Mouse (Mus musculus): ENCODE measurements around the gene Coasy. TPM values are rescaled to one million over a fixed set of nuclear protein-coding genes. Genes with fewer than 3 reads are reported as not detected.
"Not testable (repeated sequence)": the region's sequence is repeated elsewhere in the genome, so short reads cannot be mapped to it uniquely, and the experiment has no call there.

Coasy gene
- polyA plus RNA-seq, 1 experiment from 2014 or later, result 40.3 TPM

- H3K4me3 ChIP-seq; ATAC-seq (ENCODE audit: insufficient number of reproducible peaks, low FRiP score, low TSS enrichment, low read depth); H3K4me2 ChIP-seq; H3K4me1 ChIP-seq; H3K9me3 ChIP-seq; H3K27me3 ChIP-seq; H3K9ac ChIP-seq; H3K27ac ChIP-seq: not testable (repeated sequence)
- peaks cover 43% of the 10 kb centered on the region for H3K36me3 ChIP-seq
- WGBS, result 93% methylated on average over 8 of the region's 8 CpGs
Observed at GRCm38 (mm10) chr11:101124494-101124893, 42.1 kb downstream of the Coasy start.

GRCm38 (mm10) chr11:101125008-101125407, 42.6 kb downstream of the Coasy start:
- H3K36me3 ChIP-seq, result peaks cover 43% of the 10 kb centered on the region
- not testable (repeated sequence) for H3K27me3 ChIP-seq, H3K27ac ChIP-seq, H3K4me2 ChIP-seq, H3K4me3 ChIP-seq, H3K9me3 ChIP-seq, H3K4me1 ChIP-seq, H3K9ac ChIP-seq
- WGBS, result 92% methylated on average over 8 of the region's 9 CpGs
- ATAC-seq (ENCODE audit: insufficient number of reproducible peaks, low FRiP score, low TSS enrichment, low read depth), result 0 out of 2 replicates have a peak, but pooled peaks have one; percentile 21

- ATAC-seq (ENCODE audit: insufficient number of reproducible peaks, low FRiP score, low TSS enrichment, low read depth), result no peak
- H3K4me1 ChIP-seq, result peaks cover 3% of the 10 kb centered on the region; the same call in 1 of the 2 replicates
- WGBS, result 100% methylated on average over 1 of the region's 1 CpGs
- no peaks in the 10 kb centered on the region for H3K9me3 ChIP-seq
- no peak overlapping the region for H3K4me3 ChIP-seq
- H3K4me2 ChIP-seq, result no peak overlapping the region
- no peak overlapping the region for H3K27ac ChIP-seq
- H3K36me3 ChIP-seq, result peaks cover 43% of the 10 kb centered on the region
- no peak overlapping the region for H3K9ac ChIP-seq
- no peaks in the 10 kb centered on the region for H3K27me3 ChIP-seq
Observed at GRCm38 (mm10) chr11:101127075-101127474, 44.7 kb downstream of the Coasy start.

DNA sequence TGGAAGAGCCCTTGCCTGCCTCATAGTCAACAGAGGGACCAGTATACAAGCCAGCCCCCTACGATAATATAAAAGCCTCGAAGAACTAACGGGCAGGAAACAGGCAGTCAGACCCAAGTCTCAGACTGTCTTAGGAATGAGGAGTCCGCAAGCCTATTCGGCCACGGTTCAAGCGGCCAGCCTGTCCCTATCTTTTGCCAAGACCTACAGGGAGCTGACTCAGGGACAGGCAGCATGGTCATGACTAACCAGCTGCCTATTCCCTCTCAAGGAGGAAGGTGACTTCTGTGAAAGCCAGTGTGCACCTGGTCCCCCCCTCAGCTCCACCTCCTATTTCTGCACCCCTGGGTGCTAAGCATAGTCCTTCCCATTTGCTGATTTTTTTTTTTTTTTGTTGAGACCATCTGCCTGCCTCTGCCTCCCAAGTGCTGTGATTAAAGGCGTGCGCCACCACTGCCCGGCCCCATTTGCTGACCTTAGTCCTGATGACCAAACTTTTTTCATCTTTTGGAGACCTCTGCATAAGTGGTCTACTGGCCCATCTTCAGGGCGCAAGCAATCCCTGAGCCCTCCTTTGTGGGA, 46.7 kb downstream of the Coasy start:
- Histone ChIP-seq H3K27me3 (no peaks in the 10 kb centered on the region), H3K36me3 (peaks cover 25% of the 10 kb centered on the region), H3K4me3 (no peak overlapping the region), H3K9me3 (no peaks in the 10 kb centered on the region), H3K27ac (no peak overlapping the region), H3K9ac (no peak overlapping the region), H3K4me2 (no peak overlapping the region), H3K4me1 (peaks cover 3% of the 10 kb centered on the region; the same call in 1 of the 2 replicates)
- ATAC-seq (ENCODE audit: insufficient number of reproducible peaks, low FRiP score, low TSS enrichment, low read depth), result no peak
- 86% methylated on average over 11 of the region's 11 CpGs for WGBS

DNA sequence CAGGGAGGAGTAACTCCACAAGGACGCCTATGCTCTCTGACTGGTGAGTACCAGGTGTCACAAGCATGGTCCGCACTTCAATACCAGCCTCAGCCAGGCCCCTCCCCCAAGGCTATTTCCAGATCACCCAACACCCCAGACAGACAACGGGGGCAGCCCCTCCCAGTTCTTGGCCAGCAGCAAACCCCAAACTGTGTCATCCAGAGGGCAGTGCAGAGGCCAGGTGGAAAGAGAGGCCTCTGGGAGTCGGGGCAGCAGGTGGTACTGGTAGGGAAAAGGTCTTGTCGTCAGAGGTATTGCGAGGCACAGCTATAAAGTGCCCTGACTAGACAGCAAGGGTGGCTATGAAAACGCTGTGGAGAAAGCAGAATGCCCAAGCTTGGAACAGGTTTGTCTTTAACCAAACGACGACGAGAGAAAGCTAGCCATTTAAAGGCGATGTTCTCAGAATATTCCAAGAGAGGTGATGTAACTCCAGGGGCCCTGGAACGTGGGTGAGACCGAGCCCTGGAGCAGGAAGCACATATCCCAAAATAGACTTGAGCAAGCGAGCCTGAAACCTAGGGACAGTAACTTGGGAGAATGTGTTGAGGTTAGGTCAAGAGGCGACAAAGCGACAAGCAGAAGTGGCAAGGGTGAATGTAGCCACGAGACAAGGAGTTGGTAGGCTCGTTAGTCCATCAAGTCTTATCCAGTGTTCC, 47.8 kb downstream of the Coasy start:
- 34% methylated on average over 18 of the region's 18 CpGs for WGBS
- peak overlapping the region; percentile 38; the same call in 1 of the 2 replicates for H3K27ac ChIP-seq
- no peak overlapping the region for H3K4me3 ChIP-seq

DNA sequence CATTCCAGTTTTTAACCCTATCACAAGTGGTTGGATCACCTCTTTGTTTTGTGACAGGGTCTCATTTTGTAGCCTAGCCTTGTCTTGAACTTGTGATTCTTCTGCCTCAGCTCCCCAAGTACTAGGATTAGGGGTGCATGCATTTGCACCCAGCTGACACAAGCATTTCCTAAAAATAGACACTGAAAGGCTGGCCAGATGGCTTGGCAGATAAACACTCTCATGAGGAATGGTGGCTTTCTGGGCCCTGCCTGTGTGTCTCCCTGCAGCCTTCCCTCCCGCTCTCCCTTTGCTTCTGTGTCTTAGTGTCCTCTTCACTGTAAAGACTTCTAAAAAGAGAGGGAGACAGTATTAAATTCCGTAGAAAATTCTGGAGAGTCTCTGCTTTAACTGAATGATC, 48.8 kb downstream of the Coasy start:
- H3K27me3 ChIP-seq, result no peaks in the 10 kb centered on the region
- H3K9me3 ChIP-seq, result no peaks in the 10 kb centered on the region
- H3K4me1 ChIP-seq, result peaks cover 3% of the 10 kb centered on the region; the same call in 1 of the 2 replicates
- H3K9ac ChIP-seq, result no peak overlapping the region
- WGBS, result 94% methylated on average over 2 of the region's 2 CpGs
- H3K4me3 ChIP-seq, result no peak overlapping the region
- H3K36me3 ChIP-seq, result peaks cover 8% of the 10 kb centered on the region
- no peak overlapping the region for H3K4me2 ChIP-seq
- no peak overlapping the region for H3K27ac ChIP-seq
- no peak for ATAC-seq (ENCODE audit: insufficient number of reproducible peaks, low FRiP score, low TSS enrichment, low read depth)

More for the DNA sequence above, 47.8 kb downstream of the Coasy start:
- Histone ChIP-seq H3K9ac (no peak overlapping the region), H3K4me1 (peaks cover 3% of the 10 kb centered on the region; the same call in 1 of the 2 replicates), H3K36me3 (peaks cover 17% of the 10 kb centered on the region), H3K9me3 (no peaks in the 10 kb centered on the region), H3K4me2 (no peak overlapping the region), H3K27me3 (no peaks in the 10 kb centered on the region)
- ATAC-seq (ENCODE audit: insufficient number of reproducible peaks, low FRiP score, low TSS enrichment, low read depth), result no peak

GRCm38 (mm10) chr11:101131701-101132100, 49.3 kb downstream of the Coasy start:
- WGBS, result 79% methylated on average over 6 of the region's 6 CpGs

DNA sequence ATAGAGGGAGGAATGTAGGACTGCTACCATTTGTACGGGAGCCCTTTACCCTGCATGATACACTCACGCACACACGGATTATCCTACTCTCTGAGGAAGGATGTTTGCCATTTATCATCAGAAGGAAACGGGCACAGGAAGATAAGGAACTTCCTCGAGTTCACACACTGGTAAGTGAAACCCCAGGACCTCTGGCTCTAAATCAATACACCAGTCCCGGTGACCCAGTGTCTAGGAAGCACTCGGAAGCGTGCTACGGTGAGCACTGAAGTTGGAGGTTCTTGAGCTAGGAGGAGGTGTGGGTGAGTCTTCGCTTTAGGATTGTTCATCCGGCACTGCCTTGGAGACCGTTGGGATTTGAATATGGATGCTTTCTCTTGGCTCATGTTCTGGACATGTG, 50.7 kb downstream of the Coasy start:
- no peaks in the 10 kb centered on the region for H3K27me3 ChIP-seq
- no peaks in the 10 kb centered on the region for H3K36me3 ChIP-seq
- no peak overlapping the region for H3K9ac ChIP-seq
- 63% methylated on average over 12 of the region's 12 CpGs for WGBS
- peaks cover 3% of the 10 kb centered on the region; the same call in 1 of the 2 replicates for H3K4me1 ChIP-seq
- H3K4me3 ChIP-seq, result no peak overlapping the region
- no peak overlapping the region for H3K27ac ChIP-seq
- no peaks in the 10 kb centered on the region for H3K9me3 ChIP-seq
- ATAC-seq (ENCODE audit: insufficient number of reproducible peaks, low FRiP score, low TSS enrichment, low read depth), result no peak
- no peak overlapping the region for H3K4me2 ChIP-seq

More at GRCm38 (mm10) chr11:101131701-101132100, 49.3 kb downstream of the Coasy start:
- no peak overlapping the region for H3K9ac ChIP-seq
- peaks cover 3% of the 10 kb centered on the region for H3K36me3 ChIP-seq
- H3K4me3 ChIP-seq, result no peak overlapping the region
- H3K4me2 ChIP-seq, result no peak overlapping the region
- H3K27ac ChIP-seq, result no peak overlapping the region
- no peak for ATAC-seq (ENCODE audit: insufficient number of reproducible peaks, low FRiP score, low TSS enrichment, low read depth)
- peaks cover 3% of the 10 kb centered on the region; the same call in 1 of the 2 replicates for H3K4me1 ChIP-seq
- H3K27me3 ChIP-seq, result no peaks in the 10 kb centered on the region
- no peaks in the 10 kb centered on the region for H3K9me3 ChIP-seq

DNA sequence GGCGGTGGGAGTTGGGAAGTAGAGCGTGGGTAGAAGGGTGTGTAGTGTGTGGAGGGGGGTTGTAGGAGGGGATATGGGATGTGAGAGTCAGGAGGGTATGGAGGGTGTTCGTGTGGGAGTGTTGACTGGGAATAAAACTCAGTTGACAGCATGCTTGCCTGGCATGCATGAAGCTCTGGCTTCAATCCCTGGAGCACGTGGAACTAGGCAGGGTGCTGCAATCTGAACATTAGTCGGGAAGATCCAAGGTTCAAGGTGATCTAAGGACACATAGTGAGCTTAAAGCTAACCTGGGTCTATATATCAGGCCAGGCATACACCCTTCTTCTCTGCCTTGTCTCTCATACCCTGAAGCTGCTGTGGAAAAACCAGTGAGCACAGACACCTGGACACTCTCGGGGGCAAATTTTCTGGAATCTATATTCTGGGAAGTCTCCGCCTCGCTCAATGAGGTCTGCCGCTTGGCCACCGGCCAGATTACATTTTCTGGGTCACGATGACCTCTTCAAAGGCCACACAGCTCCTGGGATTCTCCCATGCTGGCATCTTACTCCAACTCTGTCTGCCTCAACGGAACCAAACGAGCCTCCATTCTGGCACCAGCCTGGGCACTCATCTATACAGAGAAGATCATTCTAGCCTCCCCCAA, 52.0 kb downstream of the Coasy start:
- Histone ChIP-seq H3K27me3 (no peaks in the 10 kb centered on the region), H3K4me3 (no peak overlapping the region), H3K4me2 (no peak overlapping the region), H3K36me3 (no peaks in the 10 kb centered on the region), H3K4me1 (peaks cover 8% of the 10 kb centered on the region; the same call in 1 of the 2 replicates), H3K9me3 (no peaks in the 10 kb centered on the region), H3K9ac (no peak overlapping the region), H3K27ac (no peak overlapping the region)
- no peak for ATAC-seq (ENCODE audit: insufficient number of reproducible peaks, low FRiP score, low TSS enrichment, low read depth)
- 70% methylated on average over 13 of the region's 13 CpGs for WGBS

Other genes starting within 250 kb of the Coasy start
- gene Stat5b, start 231.8 kb upstream of the Coasy start, polyA plus RNA-seq (2015; fragmentation: Nextera tagmentation; extraction: Ambion mirVana), result 23.4 and 25.5 TPM in 2 replicates
- 9.4 and 12.0 TPM in 2 replicates for gene Stat5a, start 223.2 kb upstream of the Coasy start, polyA plus RNA-seq (2015; fragmentation: Nextera tagmentation; extraction: Ambion mirVana)
- 72.9 and 85.2 TPM in 2 replicates for gene Stat3, start 143.0 kb upstream of the Coasy start, polyA plus RNA-seq (2015; fragmentation: Nextera tagmentation; extraction: Ambion mirVana)
- 368 and 413 TPM in 2 replicates for gene Cavin1, start 111.7 kb upstream of the Coasy start, polyA plus RNA-seq (2015; fragmentation: Nextera tagmentation; extraction: Ambion mirVana)
- 39.5 and 43.6 TPM in 2 replicates for gene Atp6v0a1, start 73.1 kb upstream of the Coasy start, polyA plus RNA-seq (2015; fragmentation: Nextera tagmentation; extraction: Ambion mirVana)
- gene Naglu, start 12.6 kb upstream of the Coasy start, polyA plus RNA-seq (2015; fragmentation: Nextera tagmentation; extraction: Ambion mirVana), result 12.7 and 16.4 TPM in 2 replicates
- gene Hsd17b1, start 4.2 kb upstream of the Coasy start, polyA plus RNA-seq (2015; fragmentation: Nextera tagmentation; extraction: Ambion mirVana), result 0.14 TPM in 1 of 2 replicates, not detected in the other
- 51.7 and 53.8 TPM in 2 replicates for gene Mlx, start 4.7 kb downstream of the Coasy start, polyA plus RNA-seq (2015; fragmentation: Nextera tagmentation; extraction: Ambion mirVana)
- 27.4 and 28.0 TPM in 2 replicates for gene Psmc3ip, start 12.9 kb downstream of the Coasy start, polyA plus RNA-seq (2015; fragmentation: Nextera tagmentation; extraction: Ambion mirVana)
- 20.6 and 28.0 TPM in 2 replicates for gene Retreg3, start 37.3 kb downstream of the Coasy start, polyA plus RNA-seq (2015; fragmentation: Nextera tagmentation; extraction: Ambion mirVana)
- 62.7 and 65.6 TPM in 2 replicates for gene Tubg1, start 37.4 kb downstream of the Coasy start, polyA plus RNA-seq (2015; fragmentation: Nextera tagmentation; extraction: Ambion mirVana)
- 5.7 and 6.8 TPM in 2 replicates for gene Tubg2, start 73.3 kb downstream of the Coasy start, polyA plus RNA-seq (2015; fragmentation: Nextera tagmentation; extraction: Ambion mirVana)
- 1.2 and 1.4 TPM in 2 replicates for gene Cntnap1, start 88.0 kb downstream of the Coasy start, polyA plus RNA-seq (2015; fragmentation: Nextera tagmentation; extraction: Ambion mirVana)
- gene Plekhh3, start 88.8 kb downstream of the Coasy start, polyA plus RNA-seq (2015; fragmentation: Nextera tagmentation; extraction: Ambion mirVana), result 21.7 and 22.1 TPM in 2 replicates
- 0.14 and 0.36 TPM in 2 replicates for gene Ccr10, start 92.9 kb downstream of the Coasy start, polyA plus RNA-seq (2015; fragmentation: Nextera tagmentation; extraction: Ambion mirVana)
- gene Ezh1, start 143.9 kb downstream of the Coasy start, polyA plus RNA-seq (2015; fragmentation: Nextera tagmentation; extraction: Ambion mirVana), result 15.6 and 17.6 TPM in 2 replicates
- gene Ramp2, start 163.5 kb downstream of the Coasy start, polyA plus RNA-seq (2015; fragmentation: Nextera tagmentation; extraction: Ambion mirVana), result 99.6 and 110 TPM in 2 replicates
- 112 and 120 TPM in 2 replicates for gene Vps25, start 171.1 kb downstream of the Coasy start, polyA plus RNA-seq (2015; fragmentation: Nextera tagmentation; extraction: Ambion mirVana)
- 7.9 and 9.9 TPM in 2 replicates for gene Wnk4, start 178.0 kb downstream of the Coasy start, polyA plus RNA-seq (2015; fragmentation: Nextera tagmentation; extraction: Ambion mirVana)
- 0.70 and 1.3 TPM in 2 replicates for gene Cntd1, start 196.4 kb downstream of the Coasy start, polyA plus RNA-seq (2015; fragmentation: Nextera tagmentation; extraction: Ambion mirVana)
- gene Coa3, start 196.5 kb downstream of the Coasy start, polyA plus RNA-seq (2015; fragmentation: Nextera tagmentation; extraction: Ambion mirVana), result 148 and 154 TPM in 2 replicates
- 128 and 137 TPM in 2 replicates for gene Becn1, start 219.7 kb downstream of the Coasy start, polyA plus RNA-seq (2015; fragmentation: Nextera tagmentation; extraction: Ambion mirVana)
- gene Psme3, start 233.6 kb downstream of the Coasy start, polyA plus RNA-seq (2015; fragmentation: Nextera tagmentation; extraction: Ambion mirVana), result 116 and 125 TPM in 2 replicates
- 1.0 and 1.2 TPM in 2 replicates for gene Aoc2, start 242.5 kb downstream of the Coasy start, polyA plus RNA-seq (2015; fragmentation: Nextera tagmentation; extraction: Ambion mirVana)
- 0.90 and 1.5 TPM in 2 replicates for gene Aoc3, start 248.0 kb downstream of the Coasy start, polyA plus RNA-seq (2015; fragmentation: Nextera tagmentation; extraction: Ambion mirVana)

All from limb, embryonic 15.5 days (tissue).